Mouse (Mus musculus) lung, embryonic 14.5 days (tissue): Measurements from ENCODE around the gene Islr2. TPM values are rescaled to one million over a fixed set of nuclear protein-coding genes. Genes with fewer than 3 reads are reported as not detected.
A peak's percentile ranks its signal among the peaks of the same experiment; 100 is the strongest.

Source experiments
- ATAC-seq: fragments of 200-750 bp; cut with Nextera tagmentation; 2 replicates; pipeline ENCODE4 v1.8.0; 2017; ENCODE audit warnings: mild to moderate bottlenecking, moderate TSS enrichment, moderate library complexity; ENCODE audit not compliant: insufficient read depth
- DNase-seq: peaks from one replicate; pipeline ENCODE4 v3.0.0-alpha.2; 2015
- H3K27ac ChIP-seq: fragments of 300-500 bp; sonication (generic); 2 replicates; pipeline ENCODE4 v1.5.1; 2014; ENCODE audit warnings: low read depth, mild to moderate bottlenecking, moderate library complexity
- H3K27me3 ChIP-seq: fragments of 300-500 bp; sonication (generic); 2 replicates; pipeline ENCODE4 v1.6.1; 2014; ENCODE audit warnings: low read length, control low read depth; ENCODE audit not compliant: insufficient read depth
- H3K36me3 ChIP-seq: fragments of 300-500 bp; sonication (generic); 2 replicates; pipeline ENCODE4 v1.6.1; 2014; ENCODE audit warnings: control low read depth; ENCODE audit not compliant: insufficient read depth
- H3K4me1 ChIP-seq: fragments of 300-500 bp; sonication (generic); 2 replicates; pipeline ENCODE4 v1.6.1; 2014; ENCODE audit warnings: antibody characterized with exemption, control low read depth; ENCODE audit not compliant: insufficient read depth
- H3K4me2 ChIP-seq: fragments of 300-500 bp; sonication (generic); 2 replicates; pipeline ENCODE4 v1.6.1; 2014; ENCODE audit warnings: mild to moderate bottlenecking
- H3K4me3 ChIP-seq: fragments of 300-500 bp; sonication (generic); 2 replicates; pipeline ENCODE4 v1.5.1; 2014; ENCODE audit warnings: low read depth, low read length
- H3K9ac ChIP-seq: fragments of 300-500 bp; sonication (generic); 2 replicates; pipeline ENCODE4 v1.6.1; 2014
- H3K9me3 ChIP-seq: fragments of 300-500 bp; sonication (generic); 2 replicates; pipeline ENCODE4 v1.6.1; 2016; ENCODE audit warnings: low read depth, low read length, control low read depth
- CTCF ChIP-seq: IDR thresholded peaks from 2 replicates; pipeline ENCODE4 v1.5.1; 2016; ENCODE audit warnings: antibody characterized with exemption, low read depth
- WGBS: fragments of 180-500 bp; shearing (Covaris S2); extraction: QIAGEN DNeasy Blood & Tissue Kit; methylation state at CpG from one replicate; pipeline ENCODE4 v1.1.7; 2014; 5-methylcytosine and 5-hydroxymethylcytosine counted together
- polyA plus RNA-seq: library from polyadenylated mRNA; unstranded; fragments of >200 nt; fragmentation: Nextera tagmentation; extraction: Ambion mirVana; gene quantifications from 2 replicates; pipeline ENCODE4 v1.2.1, GENCODE M21; 2014

Gene Islr2
- polyA plus RNA-seq, 1 experiment from 2014 or later = not detected

DNA sequence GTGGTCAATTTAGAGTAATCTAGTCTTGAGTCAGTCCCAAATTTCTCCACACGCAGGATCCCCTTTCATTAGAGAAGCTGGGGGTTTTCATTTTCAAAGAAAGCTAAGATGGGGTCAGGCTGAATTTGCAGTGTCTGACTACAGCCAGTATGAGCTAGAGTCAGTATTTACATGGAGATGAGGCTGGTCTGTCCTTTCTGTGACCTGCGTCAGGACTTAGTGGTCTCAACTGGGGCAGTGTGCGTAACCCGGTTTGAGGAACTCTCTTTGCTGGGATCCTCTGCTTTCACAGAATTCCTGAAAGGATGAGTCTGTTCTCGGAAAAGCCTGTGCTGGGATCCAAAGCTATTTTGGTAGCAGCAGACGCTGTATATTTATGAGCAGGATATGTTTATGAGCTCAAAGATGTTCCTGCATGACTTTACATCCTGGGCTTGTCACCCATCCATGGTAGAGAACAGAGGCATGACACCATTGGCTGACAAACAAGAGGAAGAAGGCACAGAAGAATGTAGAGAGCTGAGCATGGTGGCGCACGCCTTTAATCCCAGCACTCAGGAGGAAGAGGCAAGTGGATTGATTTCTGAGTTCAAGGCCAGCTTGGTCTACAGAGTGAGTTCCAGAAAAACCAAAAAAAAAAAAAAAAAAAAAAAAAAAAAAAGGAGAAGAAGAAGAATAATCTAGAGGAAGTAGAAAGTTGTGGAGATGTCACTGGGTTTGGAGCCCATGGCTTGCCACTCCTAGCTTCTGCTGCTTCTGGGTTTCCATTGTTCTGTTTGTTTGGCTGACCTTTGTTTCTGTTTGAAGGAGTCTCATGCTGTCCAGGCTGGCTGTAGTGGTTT lies 5.6 kb upstream of the Islr2 start:
- Histone ChIP-seq H3K27ac (no peak overlapping the region), H3K9ac (no peak overlapping the region), H3K4me3 (no peak overlapping the region), H3K4me1 (peaks cover 8% of the 10 kb centered on the region), H3K36me3 (no peaks in the 10 kb centered on the region), H3K27me3 (no peaks in the 10 kb centered on the region), H3K4me2 (no peak overlapping the region), H3K9me3 (no peaks in the 10 kb centered on the region)
- no peak for DNase-seq
- no peak for TF ChIP-seq CTCF
- WGBS = 67% methylated on average over 8 of the region's 8 CpGs
- no peak for ATAC-seq

DNA sequence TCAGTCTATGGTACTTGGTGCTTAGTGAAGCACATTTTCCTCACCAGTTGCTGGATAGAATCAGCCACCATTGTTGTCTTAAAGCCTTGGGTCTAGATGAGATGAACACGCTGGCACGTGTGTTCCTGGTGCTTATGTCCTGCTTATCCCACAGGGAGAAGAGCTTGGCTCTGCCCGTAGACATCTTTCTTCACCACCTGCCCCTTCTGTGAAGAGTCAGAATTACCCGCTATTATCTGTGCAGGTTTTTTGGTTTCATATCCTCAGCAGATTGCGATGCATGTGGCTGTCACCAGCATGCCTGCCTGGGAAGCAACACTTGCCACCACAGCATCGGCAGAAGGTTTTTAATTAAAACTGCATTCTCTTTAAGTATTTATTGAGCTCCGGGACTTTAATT lies 1.9 kb upstream of the Islr2 start:
- DNase-seq (no peak), ATAC-seq (no peak)
- Histone ChIP-seq H3K9me3 (no peaks in the 10 kb centered on the region), H3K9ac (no peak overlapping the region), H3K36me3 (no peaks in the 10 kb centered on the region), H3K4me3 (no peak overlapping the region), H3K4me2 (no peak overlapping the region), H3K27ac (no peak overlapping the region), H3K27me3 (peaks cover 30% of the 10 kb centered on the region), H3K4me1 (no peaks in the 10 kb centered on the region)
- no peak for TF ChIP-seq CTCF
- WGBS = 81% methylated on average over 7 of the region's 7 CpGs

DNA sequence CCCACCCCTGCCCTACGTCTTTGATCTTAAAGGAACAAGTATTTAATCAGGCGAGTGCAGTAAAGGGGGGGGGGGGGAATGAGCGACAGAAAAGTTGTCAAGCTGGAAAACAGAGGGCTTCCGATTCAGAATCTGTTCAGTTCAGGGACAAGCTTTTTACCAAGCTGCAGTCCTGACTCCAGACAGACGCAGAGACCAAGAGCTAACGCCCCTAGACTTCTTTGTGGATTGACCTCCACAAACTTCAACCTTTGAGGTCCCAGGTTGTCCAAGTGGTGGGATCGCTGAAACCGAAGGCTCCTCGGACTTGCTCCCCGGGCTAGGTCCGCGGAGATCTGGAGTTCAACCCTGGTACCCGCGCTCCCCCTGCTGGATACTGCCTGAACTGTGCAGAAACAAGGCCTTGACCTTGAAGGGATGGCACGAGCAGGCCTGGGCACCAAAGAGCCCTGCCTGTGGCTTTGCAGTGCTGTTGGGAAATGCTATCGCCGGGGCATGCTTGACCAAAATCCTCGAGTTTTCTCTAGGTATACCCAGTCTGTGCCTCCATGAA lies 405 bp upstream of the Islr2 start:
- Histone ChIP-seq H3K4me1 (no peaks in the 10 kb centered on the region), H3K36me3 (no peaks in the 10 kb centered on the region), H3K27me3 (peaks cover 45% of the 10 kb centered on the region), H3K4me2 (peak overlapping the region; percentile 67), H3K27ac (no peak overlapping the region), H3K4me3 (peak overlapping the region; percentile 35), H3K9ac (peak overlapping the region; percentile 38), H3K9me3 (no peaks in the 10 kb centered on the region)
- TF ChIP-seq CTCF = peak; percentile 99
- WGBS = 3% methylated on average over 18 of the region's 18 CpGs
- ATAC-seq = peak; percentile 82
- peak; percentile 95 for DNase-seq

GRCm38 (mm10) chr9:58202676-58203453 lies 1.3 kb downstream of the Islr2 start:
- Histone ChIP-seq H3K9me3 (no peaks in the 10 kb centered on the region), H3K4me1 (peaks cover 6% of the 10 kb centered on the region), H3K27me3 (peaks cover 62% of the 10 kb centered on the region), H3K4me2 (no peak overlapping the region), H3K4me3 (no peak overlapping the region), H3K27ac (no peak overlapping the region), H3K9ac (no peak overlapping the region), H3K36me3 (no peaks in the 10 kb centered on the region)
- ATAC-seq = no peak
- no peak for TF ChIP-seq CTCF
- no peak for DNase-seq
- 7% methylated on average over 14 of the region's 14 CpGs for WGBS

DNA sequence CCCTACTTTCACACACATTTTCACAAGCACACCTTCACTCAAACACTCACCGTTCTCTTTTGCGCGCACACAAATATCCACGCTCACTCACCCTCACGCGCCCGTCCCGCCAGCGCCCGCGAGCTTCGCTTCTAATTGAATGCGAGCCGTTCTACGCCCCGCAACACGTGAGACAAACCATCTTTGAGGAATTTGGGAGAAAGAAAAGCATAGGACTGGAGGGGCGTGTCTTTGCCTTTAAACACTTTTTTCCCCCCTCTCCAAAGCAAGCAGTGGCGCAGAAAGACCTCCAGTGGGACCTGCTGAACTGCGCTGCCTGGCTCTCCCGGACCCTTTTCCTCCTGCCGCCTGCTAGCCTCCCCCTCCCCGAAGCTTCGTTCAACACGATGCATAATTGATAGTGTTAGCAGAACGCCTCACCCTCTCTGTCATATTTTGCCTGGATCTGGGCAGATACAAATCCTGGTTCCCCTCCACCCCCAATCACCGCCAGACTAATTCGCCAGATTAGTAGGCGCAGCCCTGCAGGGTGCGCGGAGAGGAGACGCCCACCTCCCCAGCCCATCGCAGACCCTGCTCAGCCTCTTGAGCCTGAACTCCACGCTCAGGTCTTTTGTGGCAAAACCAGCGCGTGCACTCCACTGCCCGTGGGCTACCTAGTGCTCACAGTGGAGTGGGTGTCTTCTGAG lies 2.1 kb downstream of the Islr2 start:
- H3K4me3 ChIP-seq = no peak overlapping the region

DNA sequence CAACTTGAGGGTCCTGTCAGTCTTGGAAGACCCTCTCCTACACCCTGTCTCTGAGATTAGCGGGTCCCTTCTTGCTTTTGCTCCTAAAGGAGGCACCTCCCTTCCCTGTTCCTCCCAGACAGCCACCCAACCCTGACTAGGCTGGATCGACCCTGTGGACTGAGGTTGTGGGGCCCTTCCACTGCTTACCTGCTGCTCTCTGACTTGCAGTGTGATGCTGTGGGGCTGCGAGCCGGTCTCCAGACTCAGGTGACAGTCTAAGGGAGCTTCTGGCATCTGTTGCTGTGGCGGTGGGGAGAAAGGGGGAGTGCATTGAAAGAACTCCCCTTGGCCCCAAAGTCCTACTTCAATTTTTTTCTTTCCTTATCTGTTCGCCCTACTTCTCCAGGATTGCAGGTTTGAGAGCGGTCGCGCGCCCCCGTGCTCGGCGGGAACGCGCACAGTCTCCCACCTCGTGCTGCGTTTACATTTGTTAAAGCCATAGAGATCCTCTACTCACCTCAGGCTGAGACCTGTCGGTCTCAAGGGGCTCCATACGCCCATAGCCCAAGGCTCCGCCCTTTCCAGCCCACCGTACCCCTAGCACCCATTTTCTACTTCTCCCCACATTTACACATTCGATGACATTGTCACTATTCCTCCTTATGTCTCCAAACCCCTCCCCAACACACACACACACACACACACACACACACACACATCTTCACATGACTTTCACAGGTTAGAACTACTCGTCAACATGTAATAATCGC lies 2.9 kb downstream of the Islr2 start:
- no peak for TF ChIP-seq CTCF
- Histone ChIP-seq H3K9me3 (no peaks in the 10 kb centered on the region), H3K4me1 (peaks cover 11% of the 10 kb centered on the region), H3K9ac (no peak overlapping the region), H3K4me3 (no peak overlapping the region), H3K36me3 (no peaks in the 10 kb centered on the region), H3K4me2 (peak overlapping the region; percentile 10; the same call in 1 of the 2 replicates), H3K27me3 (peaks cover 78% of the 10 kb centered on the region), H3K27ac (no peak overlapping the region)
- no peak for DNase-seq
- WGBS = under 1% methylated on average over 24 of the region's 24 CpGs
- ATAC-seq = no peak

More for the DNA sequence above, 2.1 kb downstream of the Islr2 start:
- Histone ChIP-seq H3K4me2 (peak overlapping the region; percentile 10; the same call in 1 of the 2 replicates), H3K9me3 (no peaks in the 10 kb centered on the region), H3K9ac (no peak overlapping the region), H3K27me3 (peaks cover 70% of the 10 kb centered on the region), H3K36me3 (no peaks in the 10 kb centered on the region), H3K27ac (no peak overlapping the region), H3K4me1 (peaks cover 11% of the 10 kb centered on the region)
- WGBS = 2% methylated on average over 37 of the region's 37 CpGs
- TF ChIP-seq CTCF = no peak
- ATAC-seq (no peak), DNase-seq (no peak)
